Mouse (Mus musculus) WW6 (cell line): Measurements from ENCODE around the gene Hist1h1b.

ENCODE experiments used
- DNase-seq: peaks from one replicate; pipeline ENCODE4 v3.0.0-alpha.2; 2013; ENCODE audit warnings: low read depth, low spot score

The Hist1h1b gene

DNA sequence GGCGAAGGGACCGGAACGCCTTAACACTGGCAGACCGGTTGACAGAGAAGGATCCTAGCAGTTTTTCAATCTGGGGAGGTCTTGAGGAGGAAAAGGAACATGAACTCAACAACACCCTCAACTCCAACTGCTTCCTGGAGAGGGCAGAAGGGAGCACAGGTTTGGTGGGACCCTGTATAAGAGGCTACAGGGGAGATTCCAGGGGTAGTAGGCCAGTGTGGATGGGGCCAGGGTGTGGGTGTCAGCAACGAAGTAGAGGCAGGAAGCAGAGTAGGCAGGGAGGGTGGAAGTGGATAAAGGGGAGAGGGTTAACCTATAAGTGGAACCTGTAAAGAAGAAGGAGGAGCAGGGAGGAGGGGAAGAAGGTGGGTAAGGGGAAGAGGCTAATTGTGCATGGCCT lies 47.0 kb downstream of the Hist1h1b start:
- no peak for DNase-seq
